Mouse (Mus musculus) naive thymus-derived CD4-positive, alpha-beta T cell, adult 2 months (primary cell): Measurements from ENCODE around the gene Zkscan2.

Experiments
- DNase-seq: peaks from one replicate; pipeline ENCODE4 v3.0.0-alpha.2; 2011; ENCODE audit warnings: low read depth

Zkscan2 gene

DNA sequence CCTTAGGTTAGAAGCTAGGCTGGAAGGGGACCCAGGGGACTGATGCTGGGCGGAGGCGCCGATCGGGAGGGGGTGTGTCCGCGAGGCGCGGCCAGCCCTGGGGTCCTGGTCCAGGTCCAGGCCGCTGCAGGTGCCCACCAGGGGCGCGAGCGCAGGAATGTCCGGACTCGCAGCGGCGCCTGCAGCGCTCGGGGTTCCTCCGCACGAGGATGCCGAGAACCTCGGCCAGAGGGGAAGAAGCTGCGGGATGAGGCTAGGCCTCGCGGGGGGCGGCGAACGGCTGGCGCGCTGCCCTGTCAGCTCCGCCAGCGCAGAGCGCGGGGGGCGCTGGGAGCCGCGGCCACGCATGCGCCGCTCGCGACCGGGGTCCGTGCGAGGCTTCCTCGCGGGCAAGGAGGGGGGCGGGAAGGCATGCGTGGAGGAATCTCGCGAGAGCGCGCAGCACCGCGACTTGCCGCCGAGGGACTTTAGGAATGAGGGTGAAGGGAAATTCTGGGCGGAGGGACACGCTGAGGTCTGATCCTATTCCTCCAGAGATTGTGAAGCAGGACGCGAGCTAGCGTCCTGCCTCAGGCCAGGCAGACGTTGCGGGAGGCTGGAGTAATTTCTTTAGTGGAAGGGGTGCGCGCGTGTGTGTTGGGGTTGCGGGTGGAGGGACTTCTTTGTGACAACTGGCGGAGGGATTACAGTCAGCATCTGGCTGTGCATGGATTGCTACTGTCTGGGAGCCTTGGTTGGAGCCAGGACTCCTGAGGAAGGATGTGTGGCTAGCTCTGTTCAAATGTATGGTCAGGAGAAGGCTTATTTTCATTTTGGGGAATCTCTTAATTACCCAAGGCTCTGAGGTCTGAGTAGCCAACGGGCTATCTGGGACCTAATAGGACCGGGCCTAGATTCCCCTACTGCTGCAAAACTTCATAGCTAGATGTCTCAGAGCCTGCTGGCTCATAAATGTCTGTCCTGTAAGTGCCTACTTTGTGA lies at the start of gene Zkscan2:
Gene Zkscan2 (minus strand): TSS at position 211 of the 981 bp plus-strand sequence.
- no peak for DNase-seq

- DNase-seq = no peak
Measured at GRCm38 (mm10) chr7:123529190-123529589, 28.9 kb upstream of the Zkscan2 start.

- DNase-seq = no peak
Measured at GRCm38 (mm10) chr7:123525761-123526160, 25.5 kb upstream of the Zkscan2 start.

- peak; percentile 16 for DNase-seq
Measured at GRCm38 (mm10) chr7:123524218-123524861, 24.1 kb upstream of the Zkscan2 start.

- no peak for DNase-seq
Measured at GRCm38 (mm10) chr7:123507946-123508345, 7.7 kb upstream of the Zkscan2 start.

DNA sequence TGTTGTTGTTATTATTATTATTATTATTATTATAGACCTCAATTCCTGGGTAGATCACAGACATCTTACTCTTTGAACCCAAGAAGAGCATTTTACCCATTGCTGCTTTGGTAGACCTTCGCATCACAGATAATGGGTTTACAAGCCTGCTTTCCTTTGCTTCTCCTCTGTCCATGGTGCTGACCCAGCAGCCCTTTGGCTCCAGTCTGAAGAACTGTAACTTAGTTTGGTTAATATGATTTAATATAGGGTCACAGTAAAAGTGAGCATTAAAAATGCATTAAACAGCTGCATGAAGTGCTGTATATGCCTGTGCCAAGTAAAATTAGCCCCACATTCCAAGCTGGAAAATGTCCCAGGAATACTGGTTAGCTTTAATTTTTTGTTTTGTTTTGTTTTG lies 3.1 kb upstream of the Zkscan2 start:
- DNase-seq = no peak

DNA sequence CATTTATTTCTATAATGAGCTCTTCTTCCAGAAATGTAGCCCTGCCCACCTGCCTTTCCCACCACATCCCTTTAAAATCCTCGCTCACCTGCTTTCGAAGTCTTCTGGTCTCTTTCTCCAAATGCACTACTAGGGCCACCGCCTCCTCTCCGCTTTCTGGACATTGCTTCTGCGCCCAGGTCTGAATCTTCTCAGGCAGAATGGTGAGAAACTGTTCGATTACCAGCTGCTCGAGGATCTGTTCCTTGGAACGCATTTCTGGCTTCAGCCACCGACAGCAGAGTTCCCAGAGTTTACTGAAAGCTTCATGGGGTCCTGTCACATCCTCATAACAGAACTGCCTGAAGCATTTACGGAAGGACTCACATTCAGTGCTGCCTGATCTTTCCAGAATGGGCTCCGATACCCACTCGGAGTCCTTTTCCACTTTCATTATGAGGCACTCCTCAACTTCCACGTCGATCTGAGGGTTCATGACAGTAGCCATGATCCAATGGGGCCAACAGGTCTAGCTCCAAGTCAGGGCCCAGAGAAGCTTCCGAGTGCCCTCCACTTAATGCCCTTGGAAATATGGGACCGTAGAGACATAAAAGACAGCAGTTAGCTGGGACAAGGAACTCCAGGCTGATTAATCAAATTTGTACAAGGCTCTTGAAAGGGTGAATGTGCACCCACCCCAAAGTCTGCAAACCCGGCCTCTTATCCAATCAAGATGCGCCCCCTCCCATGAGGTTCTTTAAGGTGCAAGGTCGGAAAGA lies 589 bp downstream of the Zkscan2 start:
- DNase-seq = no peak

- DNase-seq = no peak
Measured at GRCm38 (mm10) chr7:123487703-123488102, 12.5 kb downstream of the Zkscan2 start.

- no peak for DNase-seq
Measured at GRCm38 (mm10) chr7:123467961-123468360, 32.3 kb downstream of the Zkscan2 start.

GRCm38 (mm10) chr7:123465692-123466387 lies 34.4 kb downstream of the Zkscan2 start:
- peak; percentile 59 for DNase-seq

- DNase-seq = no peak
Measured at GRCm38 (mm10) chr7:123463569-123463968, 36.7 kb downstream of the Zkscan2 start.

DNA sequence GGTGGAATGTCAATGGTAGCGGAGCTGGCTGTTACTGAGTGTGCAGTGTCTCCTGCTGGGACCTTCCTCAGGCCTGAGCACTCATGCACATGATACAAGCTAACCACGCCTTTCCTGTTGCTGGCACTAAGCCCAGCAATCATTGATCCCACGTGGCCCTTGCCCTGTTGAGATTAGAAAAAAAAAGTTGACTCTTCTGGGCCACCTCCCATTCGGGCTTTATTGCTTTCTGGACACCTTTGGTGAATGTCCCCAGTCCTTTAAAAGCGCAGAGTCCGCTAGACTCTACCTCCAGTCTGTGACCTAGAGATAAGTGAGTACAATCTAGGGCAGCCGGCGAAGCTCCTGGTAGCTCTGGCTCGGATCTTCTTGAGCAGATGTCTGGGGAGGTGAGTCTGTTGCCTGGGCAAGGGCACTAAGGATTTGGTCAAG lies 38.2 kb downstream of the Zkscan2 start, which contains the start of gene Aqp8:
Gene Aqp8 (plus strand): TSS at position 222 of the 432 bp plus-strand sequence.
- DNase-seq = no peak

- no peak for DNase-seq
Measured at GRCm38 (mm10) chr7:123461316-123461715, 38.9 kb downstream of the Zkscan2 start.

- no peak for DNase-seq
Measured at GRCm38 (mm10) chr7:123459247-123459646, 41.0 kb downstream of the Zkscan2 start.

DNA sequence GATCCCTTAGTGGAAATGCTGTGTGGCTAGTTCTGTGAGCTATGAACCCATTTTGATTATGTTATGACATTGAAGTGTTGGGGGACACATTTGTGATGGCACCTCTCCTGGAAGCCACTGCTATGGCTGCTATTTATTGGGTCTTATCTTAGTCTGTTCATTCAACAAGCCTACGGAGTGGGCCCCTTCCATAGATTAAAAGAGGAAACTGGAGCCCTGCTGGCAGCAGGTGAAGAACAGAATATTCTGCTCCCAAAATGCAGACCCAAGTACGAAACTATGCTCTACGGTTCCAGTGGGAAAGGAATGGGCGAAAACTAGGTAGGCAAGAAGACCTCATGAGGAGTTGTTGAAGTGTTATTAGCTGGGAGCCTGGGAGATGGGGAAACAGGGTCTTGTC lies 41.9 kb downstream of the Zkscan2 start:
- DNase-seq = no peak

DNA sequence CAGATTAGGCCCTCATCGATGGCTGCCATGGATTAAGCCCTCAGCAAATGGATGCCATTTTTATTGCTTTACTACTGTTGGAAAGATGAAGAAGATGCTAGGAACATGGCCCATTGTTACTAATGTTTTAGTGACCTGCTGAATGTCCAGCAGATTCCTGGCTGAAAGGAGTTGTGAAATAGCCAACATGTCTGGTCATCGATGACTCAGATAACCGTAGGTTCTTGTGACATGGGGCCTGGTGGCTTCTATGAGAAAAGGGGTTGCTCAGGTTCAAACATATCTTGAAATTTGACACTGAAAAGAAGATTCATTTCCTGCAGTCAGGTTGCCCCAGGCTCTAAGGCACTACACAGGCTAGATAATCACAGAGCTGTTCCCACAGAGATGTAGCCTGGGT lies 45.2 kb downstream of the Zkscan2 start:
- DNase-seq = no peak

- no peak for DNase-seq
Measured at GRCm38 (mm10) chr7:123453066-123453465, 47.2 kb downstream of the Zkscan2 start.

- no peak for DNase-seq
Measured at GRCm38 (mm10) chr7:123452551-123452950, 47.7 kb downstream of the Zkscan2 start.

DNA sequence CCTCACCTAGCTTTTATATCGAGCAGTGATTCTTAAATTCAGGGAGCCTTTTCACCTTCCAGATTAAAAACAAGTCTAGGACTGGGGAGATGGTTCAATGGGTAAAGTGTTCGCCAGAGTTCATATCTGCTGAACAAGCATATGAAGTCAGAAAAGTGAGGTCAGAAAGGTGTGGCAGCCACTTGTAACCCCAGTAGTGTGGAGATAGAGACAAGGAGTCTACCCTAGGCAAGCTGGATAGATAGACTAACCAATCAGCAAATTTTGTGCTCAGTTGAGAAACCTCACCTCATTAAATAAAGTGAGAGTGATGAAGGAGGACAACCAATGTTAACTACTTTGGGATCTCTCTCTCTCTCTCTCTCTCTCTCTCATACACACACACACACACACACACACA lies 49.7 kb downstream of the Zkscan2 start:
- no peak for DNase-seq

- no peak for DNase-seq
Measured at GRCm38 (mm10) chr7:123449676-123450075, 50.6 kb downstream of the Zkscan2 start.

- DNase-seq = no peak
Measured at GRCm38 (mm10) chr7:123448794-123449193, 51.5 kb downstream of the Zkscan2 start.

DNA sequence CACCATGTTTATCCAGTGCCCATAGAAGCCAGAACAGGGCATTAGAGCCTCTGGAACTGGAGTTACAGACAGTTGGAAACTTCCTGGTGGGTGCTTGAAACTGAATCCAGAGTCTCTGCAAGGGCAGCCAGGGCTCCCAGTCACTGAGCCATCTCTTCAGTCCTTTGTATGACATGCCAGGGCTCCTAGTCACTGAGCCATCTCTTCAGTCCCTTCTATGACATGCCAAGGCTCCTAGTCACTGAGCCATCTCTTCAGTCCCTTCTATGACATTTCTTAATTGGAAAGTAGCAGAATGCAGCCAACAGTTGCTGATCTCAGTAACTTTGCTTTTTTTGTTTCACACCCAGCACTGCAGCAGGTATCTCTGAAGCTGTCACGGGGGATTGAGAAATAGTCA lies 58.2 kb downstream of the Zkscan2 start:
- DNase-seq = no peak
